In the genomic region with DNA sequence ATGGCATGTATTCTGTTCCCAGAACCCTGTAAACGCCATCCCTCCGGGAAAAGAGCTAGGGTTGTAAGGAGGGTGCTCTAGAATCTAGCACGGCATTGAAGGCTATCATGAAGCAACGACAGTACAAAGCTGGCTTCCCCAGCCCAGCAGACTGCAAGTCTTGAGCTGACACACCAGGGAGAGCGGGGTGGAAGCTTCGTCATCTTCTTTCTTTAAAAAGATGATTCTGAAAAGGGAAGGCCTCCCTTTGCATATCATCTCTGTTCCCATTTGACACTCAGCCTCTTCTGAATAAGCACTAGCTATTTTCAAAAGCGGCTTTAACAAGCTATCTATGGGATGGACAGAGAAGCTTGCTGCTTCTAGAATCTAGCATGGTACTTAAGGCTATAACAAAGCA, we compare ENCODE assay signal across 23 mouse cellular contexts.
"Had no signal": no experiment of that assay in that cellular context is flagged by ENCODE, and none has a peak within 500 bp of the region (broad histone marks: within the 10 kb centered on the region; RNA-seq: fewer than 3 reads in every experiment).

No protein-coding gene starts in this region.

- H3K4me3 ChIP-seq: limb, embryonic 10.5 days; limb, embryonic 13.5 days; liver, embryonic 12.5 days; liver, embryonic 15.5 days; lung, embryonic 15.5 days; megakaryocyte, embryonic 14.5 days; midbrain, embryonic 12.5 days; midbrain, embryonic 15.5 days; neural tube, embryonic 12.5 days; neural tube, embryonic 15.5 days had no signal

- DNase-seq: kidney, adult 18-20 months; kidney, adult 9 months; kidney, postnatal 14 days; kidney, postnatal 4 days; liver; lung, adult 18-20 months; lung, postnatal 10 days; lung, postnatal 36 days; thymus, adult 2 months; thymus, postnatal 14 days; thymus, postnatal 4 days had no signal

- H3K27ac ChIP-seq: limb, embryonic 10.5 days; limb, embryonic 13.5 days; liver, embryonic 12.5 days; liver, embryonic 15.5 days; lung, embryonic 15.5 days; midbrain, embryonic 12.5 days; midbrain, embryonic 15.5 days; neural tube, embryonic 12.5 days; neural tube, embryonic 15.5 days; stomach, postnatal 0 days had no signal

- ATAC-seq: inflammation-experienced regulatory T-cells, adult 6 months; liver, embryonic 12.5 days; midbrain, embryonic 15.5 days had no signal
